Mouse (Mus musculus): ENCODE measurements around the gene Mnd1. TPM values are rescaled to one million over a fixed set of nuclear protein-coding genes. Genes with fewer than 3 reads are reported as not detected.

Mnd1 gene
- total RNA-seq, 2 experiments from 2014 or later: 1.4 to 1.6 TPM

- H3K4me3 ChIP-seq: no peak overlapping the region
- TF ChIP-seq CTCF (IDR thresholded peaks at IDR 0.05): no peak
- DNase-seq: no peak
- intact Hi-C loops (cut with DNase I): no loop called here
- no peak overlapping the region for H3K27ac ChIP-seq
Observed at GRCm38 (mm10) chr3:84077505-84077904, 78.1 kb downstream of the Mnd1 start.

GRCm38 (mm10) chr3:84076543-84077332, 78.8 kb downstream of the Mnd1 start:
- no peak overlapping the region for H3K27ac ChIP-seq
- intact Hi-C loops (cut with DNase I): no loop called here

GRCm38 (mm10) chr3:84075516-84075915, 80.1 kb downstream of the Mnd1 start:
- intact Hi-C loops (cut with DNase I): no loop called here
- Histone ChIP-seq H3K27ac (peak overlapping the region; percentile 41; the same call in 1 of the 2 replicates), H3K4me3 (no peak overlapping the region)
- DNase-seq: no peak
- TF ChIP-seq CTCF (IDR thresholded peaks at IDR 0.05): no peak

More at GRCm38 (mm10) chr3:84076543-84077332, 78.8 kb downstream of the Mnd1 start:
- TF ChIP-seq CTCF (IDR thresholded peaks at IDR 0.05): no peak
- no peak overlapping the region for H3K4me3 ChIP-seq
- DNase-seq: no peak

- Histone ChIP-seq H3K4me3 (no peak overlapping the region), H3K27ac (no peak overlapping the region)
- intact Hi-C loops (cut with DNase I): no loop called here
- no peak for DNase-seq
- TF ChIP-seq CTCF (IDR thresholded peaks at IDR 0.05): no peak
Observed at GRCm38 (mm10) chr3:84074777-84075176, 80.8 kb downstream of the Mnd1 start.

- intact Hi-C loops (cut with DNase I): no loop called here
- no peak overlapping the region for H3K27ac ChIP-seq
- no peak for DNase-seq
- TF ChIP-seq CTCF (IDR thresholded peaks at IDR 0.05): no peak
- H3K4me3 ChIP-seq: no peak overlapping the region
Observed at GRCm38 (mm10) chr3:84071641-84072040, 83.9 kb downstream of the Mnd1 start.

- Histone ChIP-seq H3K27ac (no peak overlapping the region), H3K4me3 (no peak overlapping the region)
- intact Hi-C loops (cut with DNase I): no loop called here
- TF ChIP-seq CTCF (IDR thresholded peaks at IDR 0.05): no peak
- no peak for DNase-seq
Observed at GRCm38 (mm10) chr3:84070811-84071210, 84.8 kb downstream of the Mnd1 start.

- intact Hi-C loops (cut with DNase I): no loop called here
- H3K4me3 ChIP-seq: no peak overlapping the region
- TF ChIP-seq CTCF (IDR thresholded peaks at IDR 0.05): no peak
- peak overlapping the region; percentile 71 for H3K27ac ChIP-seq
- no peak for DNase-seq
Observed at GRCm38 (mm10) chr3:84068831-84069709, 86.5 kb downstream of the Mnd1 start.

- no peak for DNase-seq
- no peak overlapping the region for H3K4me3 ChIP-seq
- intact Hi-C loops (cut with DNase I): no loop called here
- no peak overlapping the region for H3K27ac ChIP-seq
- no peak for TF ChIP-seq CTCF (IDR thresholded peaks at IDR 0.05)
Observed at GRCm38 (mm10) chr3:84065825-84066224, 89.8 kb downstream of the Mnd1 start.

GRCm38 (mm10) chr3:84063369-84063914, 92.1 kb downstream of the Mnd1 start:
- intact Hi-C loops (cut with DNase I): loop anchor here (5.0 kb wide), 1 partner anchor 101 kb away; no protein-coding TSS in a partner anchor
- Histone ChIP-seq H3K27ac (no peak overlapping the region), H3K4me3 (no peak overlapping the region)
- no peak for DNase-seq
- no peak for TF ChIP-seq CTCF (IDR thresholded peaks at IDR 0.05)

GRCm38 (mm10) chr3:84061523-84062453, 93.8 kb downstream of the Mnd1 start:
- DNase-seq: peak; percentile 82
- TF ChIP-seq CTCF (IDR thresholded peaks at IDR 0.05): no peak
- intact Hi-C loops (cut with DNase I): loop anchor here (2.0 to 5.0 kb wide), 2 partner anchors 21 to 99 kb away; partner anchors contain the start of gene Tmem131l
- H3K27ac ChIP-seq: peak overlapping the region; percentile 90
- H3K4me3 ChIP-seq: peak overlapping the region; percentile 0

- TF ChIP-seq CTCF (IDR thresholded peaks at IDR 0.05): no peak
- no peak for DNase-seq
- H3K27ac ChIP-seq: peak overlapping the region; percentile 90
- H3K4me3 ChIP-seq: no peak overlapping the region
- intact Hi-C loops (cut with DNase I): loop anchor here (2.0 to 5.0 kb wide), 2 partner anchors 20 to 99 kb away; partner anchors contain the start of gene Tmem131l
Observed at GRCm38 (mm10) chr3:84060946-84061345, 94.6 kb downstream of the Mnd1 start.

Measured in gastrocnemius, adult 2 months (tissue).